Mouse (Mus musculus) ES-E14 (cell line): ENCODE measurements around the gene Tnfrsf25. TPM values are rescaled to one million over a fixed set of nuclear protein-coding genes. Genes with fewer than 3 reads are reported as not detected.

Experiments used
- DNase-seq: peaks from one replicate; pipeline ENCODE4 v3.0.0-alpha.2; 2013; ENCODE audit warnings: low read depth, low spot score
- H3K27ac ChIP-seq: 2 replicates; pipeline ENCODE4 v1.5.1; 2012; ENCODE audit warnings: low read depth, mild to moderate bottlenecking, low read length, moderate library complexity, mixed read lengths; ENCODE audit not compliant: poor library complexity, insufficient read depth, severe bottlenecking
- H3K36me3 ChIP-seq: 2 replicates; pipeline ENCODE4 v1.6.1; 2012; ENCODE audit warnings: mild to moderate bottlenecking, low read length, moderate library complexity, mixed read lengths; ENCODE audit not compliant: control insufficient read depth, poor library complexity, insufficient read depth, severe bottlenecking
- H3K4me1 ChIP-seq, 2 experiments: fragments of 150-350 bp in 1 of 2; sonication (generic) in 1 of 2; 2 replicates each; pipeline ENCODE4 v1.6.1; 2012; ENCODE audit warnings: low read length in 2 of 2, mild to moderate bottlenecking in 1 of 2, mixed read lengths in 1 of 2; ENCODE audit not compliant: control insufficient read depth in 2 of 2, insufficient read depth in 2 of 2, poor library complexity in 1 of 2
- H3K4me3 ChIP-seq, 2 experiments: fragments of 150-350 bp in 1 of 2; sonication (generic) in 1 of 2; 2 replicates each; pipeline ENCODE4 v1.5.1; 2012; ENCODE audit warnings: low read length in 2 of 2, low read depth in 1 of 2, mild to moderate bottlenecking in 1 of 2, mixed read lengths in 1 of 2; ENCODE audit not compliant: insufficient read depth in 1 of 2, poor library complexity in 1 of 2, severe bottlenecking in 1 of 2
- H3K9ac ChIP-seq: 2 replicates; pipeline ENCODE4 v1.6.1; 2012; ENCODE audit warnings: low read depth, mild to moderate bottlenecking, low read length, mixed read lengths; ENCODE audit not compliant: poor library complexity, insufficient read depth, severe bottlenecking
- H3K9me3 ChIP-seq: fragments of 150-350 bp; sonication (generic); 2 replicates; pipeline ENCODE4 v1.6.1; 2012; ENCODE audit warnings: low read depth, mild to moderate bottlenecking, low read length; ENCODE audit not compliant: control insufficient read depth, insufficient read depth
- CHD2 ChIP-seq: IDR thresholded peaks from 2 replicates; pipeline ENCODE4 v1.6.1; 2014; ENCODE audit warnings: mild to moderate bottlenecking, low read depth, low read length, inconsistent platforms
- HCFC1 ChIP-seq: IDR thresholded peaks from 2 replicates; pipeline ENCODE4 v1.6.1; 2012; ENCODE audit warnings: low read length, inconsistent platforms, borderline replicate concordance; ENCODE audit not compliant: insufficient read depth
- MAFK ChIP-seq: IDR thresholded peaks from 2 replicates; pipeline ENCODE4 v1.6.1; 2014; ENCODE audit warnings: mild to moderate bottlenecking, low read depth, low read length, inconsistent platforms; ENCODE audit not compliant: insufficient read depth
- ZC3H11A ChIP-seq: IDR thresholded peaks from 2 replicates; pipeline ENCODE4 v1.6.1; 2012; ENCODE audit warnings: low read depth, mild to moderate bottlenecking, inconsistent platforms, low read length, borderline replicate concordance
- ZNF384 ChIP-seq: IDR thresholded peaks from 2 replicates; pipeline ENCODE4 v1.6.1; 2012; ENCODE audit warnings: low read depth, low read length, inconsistent platforms
- in situ Hi-C, 2 experiments: fragments of 600-800 bp; cut with MboI; formaldehyde crosslinking; loops; one replicate each; pipeline ENCODE4 v1.15.1; 2025; ENCODE audit warnings: low sequenced_read_pairs in 2 of 2, inconsistent platforms in 1 of 2; ENCODE audit not compliant: unreplicated experiment in 2 of 2
- total RNA-seq: library from RNA; depleted of rRNA; stranded (reverse); fragments of 300-350 nt; gene quantifications from 2 replicates; pipeline ENCODE4 v1.2.3, GENCODE M21; 2012

Gene Tnfrsf25
- total RNA-seq, 1 experiment = 3.8 TPM

DNA sequence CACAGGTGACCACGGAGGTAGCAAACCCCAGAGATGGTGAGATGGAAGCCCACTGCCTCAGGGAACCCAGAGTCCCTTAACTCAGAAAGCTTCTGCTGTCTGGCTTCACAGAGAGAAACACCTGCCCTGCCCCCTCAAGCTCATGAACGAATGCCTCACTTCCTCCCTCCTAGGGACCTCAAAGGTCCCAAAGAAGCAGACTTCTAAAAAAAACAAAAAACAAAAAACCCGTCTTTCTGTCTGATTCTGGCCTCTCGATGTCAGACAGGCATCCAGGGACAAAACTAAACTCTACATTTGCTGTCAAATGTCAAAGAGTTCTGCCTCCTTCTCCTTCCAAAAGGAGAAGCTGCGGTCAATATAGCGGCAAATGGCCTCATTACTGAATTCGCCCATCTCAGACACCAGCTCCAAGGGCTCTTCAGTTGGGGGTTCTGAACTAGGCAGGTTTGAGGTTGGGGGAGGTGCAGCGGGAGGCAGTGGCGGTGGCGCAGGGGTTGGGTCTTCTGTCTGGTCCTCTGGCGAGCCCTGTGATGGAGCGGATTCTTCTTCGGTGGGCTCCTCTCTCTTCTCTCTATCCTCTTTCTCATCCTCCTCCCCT lies 8.7 kb downstream of the Tnfrsf25 start:
- Histone ChIP-seq H3K36me3 (no peaks in the 10 kb centered on the region), H3K4me1 (peaks cover 2 to 19% of the 10 kb centered on the region in 2 experiments; a peak in 3 of 4 replicates), H3K27ac (no peak overlapping the region), H3K4me3 (no peak overlapping the region), H3K9me3 (no peaks in the 10 kb centered on the region), H3K9ac (no peak overlapping the region)
- TF ChIP-seq ZC3H11A (no peak), ZNF384 (no peak), MAFK (no peak), HCFC1 (no peak), CHD2 (no peak)
- in situ Hi-C loops = no loop called here
- DNase-seq = no peak

DNA sequence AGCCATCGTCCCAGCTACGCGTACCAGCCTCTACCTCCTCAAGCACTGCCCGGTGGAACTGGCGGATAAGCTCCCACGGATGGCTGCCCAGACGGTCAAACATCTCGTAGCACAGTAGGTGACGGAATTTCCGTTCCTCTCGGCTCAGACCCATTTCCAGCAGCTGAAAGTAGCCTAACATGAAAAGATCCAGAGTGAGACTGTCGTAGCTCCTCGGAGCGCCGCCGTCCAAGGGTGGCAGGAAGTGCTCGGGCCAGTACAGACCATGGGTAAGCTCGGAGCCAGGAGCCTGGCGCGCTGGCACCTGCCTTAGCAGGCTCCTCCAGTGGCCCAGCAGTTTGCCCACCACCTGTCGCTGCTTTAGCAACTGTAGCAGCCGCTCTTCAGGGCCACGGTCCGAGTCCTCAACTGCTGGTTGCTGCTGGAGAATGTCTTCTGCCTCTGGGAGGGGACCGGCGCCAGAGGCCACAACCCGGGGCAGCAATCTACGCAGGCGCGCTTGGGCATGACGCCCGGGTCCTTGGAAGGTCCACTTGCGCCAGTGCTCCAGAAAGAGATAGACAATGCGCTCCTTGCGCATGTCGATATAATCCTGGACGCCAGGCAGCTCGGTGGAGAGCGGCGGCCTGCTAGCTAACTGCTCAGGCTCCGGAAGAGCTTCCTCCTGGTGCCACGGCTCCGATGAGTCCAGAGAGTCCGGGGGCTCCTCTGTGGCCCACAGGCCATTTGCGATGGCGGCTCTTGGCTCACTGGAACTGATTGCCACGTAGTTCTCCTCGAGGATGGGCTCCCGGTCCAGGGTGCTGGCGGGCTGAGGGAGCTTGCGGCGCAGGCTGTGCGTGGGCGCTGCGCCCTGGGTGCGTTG lies 9.7 kb downstream of the Tnfrsf25 start:
- no peaks in the 10 kb centered on the region for H3K36me3 ChIP-seq
- no peak overlapping the region for H3K27ac ChIP-seq
- peak overlapping the region; percentile 17; the same call in 1 of the 2 replicates for H3K9ac ChIP-seq
- no peak for DNase-seq
- H3K4me1 ChIP-seq = peaks cover 2 to 18% of the 10 kb centered on the region in 2 experiments; a peak in 3 of 4 replicates
- peak overlapping the region; percentile 22 to 51; a peak in 3 of 4 replicates for H3K4me3 ChIP-seq
- no peak for TF ChIP-seq CHD2
- no peak for TF ChIP-seq ZC3H11A
- TF ChIP-seq ZNF384 = no peak
- TF ChIP-seq HCFC1 = no peak
- no peak for TF ChIP-seq MAFK
- in situ Hi-C loops = no loop called here
- no peaks in the 10 kb centered on the region for H3K9me3 ChIP-seq

DNA sequence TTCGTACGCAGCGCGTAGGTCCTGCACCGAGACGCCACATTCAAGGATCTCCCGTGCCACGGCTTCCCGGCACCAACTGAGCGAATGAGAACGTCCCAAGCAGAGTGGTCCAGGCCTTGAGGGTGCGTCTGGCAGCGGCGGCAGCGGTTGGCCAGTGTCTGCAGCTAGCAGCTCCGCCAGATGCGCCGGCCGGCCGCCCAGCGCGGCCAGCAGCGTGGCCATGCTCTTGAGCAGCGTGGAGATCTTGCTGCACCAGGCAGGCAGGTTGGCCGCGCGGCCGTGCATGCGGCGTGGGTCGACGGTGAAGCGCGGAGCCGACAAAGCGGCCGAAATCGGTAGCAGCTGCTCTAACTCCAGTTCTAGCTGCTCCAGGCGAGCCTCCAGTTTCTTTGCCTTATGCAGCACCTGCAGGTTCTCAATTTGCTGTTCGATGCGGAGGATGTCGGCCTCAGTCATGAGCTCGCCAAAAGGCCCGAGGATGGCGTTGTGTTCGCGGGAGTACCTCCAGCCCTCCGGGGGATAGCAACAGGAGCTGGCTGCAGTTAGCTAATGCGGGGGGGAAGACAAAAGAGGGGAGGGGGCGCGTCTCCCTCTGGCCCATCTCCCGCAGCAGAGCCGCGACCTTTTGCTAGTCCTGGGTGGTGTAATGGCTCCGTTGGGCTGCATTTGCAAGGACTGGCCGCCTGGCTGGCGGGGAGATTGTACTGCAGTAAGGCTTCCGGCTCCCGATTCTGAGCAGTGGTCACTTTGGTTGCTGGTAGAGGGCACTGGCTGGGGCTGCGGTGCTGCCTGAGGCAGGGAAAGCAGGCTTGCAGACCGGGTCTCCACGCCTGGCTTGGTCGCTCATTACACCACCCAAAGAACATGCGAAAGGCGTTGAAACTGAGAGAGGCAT lies 10.5 kb downstream of the Tnfrsf25 start:
- in situ Hi-C loops = no loop called here
- Histone ChIP-seq H3K27ac (no peak overlapping the region), H3K9me3 (no peaks in the 10 kb centered on the region), H3K36me3 (no peaks in the 10 kb centered on the region), H3K4me3 (peak overlapping the region; percentile 22 to 51; a peak in 3 of 4 replicates), H3K9ac (0 out of 2 replicates have a peak overlapping the region, but pooled peaks have one; percentile 4), H3K4me1 (peaks cover 0 to 14% of the 10 kb centered on the region in 2 experiments; a peak in 2 of 4 replicates)
- DNase-seq = no peak
- no peak for TF ChIP-seq HCFC1
- TF ChIP-seq CHD2 = no peak
- TF ChIP-seq MAFK = no peak
- TF ChIP-seq ZNF384 = no peak
- TF ChIP-seq ZC3H11A = no peak

DNA sequence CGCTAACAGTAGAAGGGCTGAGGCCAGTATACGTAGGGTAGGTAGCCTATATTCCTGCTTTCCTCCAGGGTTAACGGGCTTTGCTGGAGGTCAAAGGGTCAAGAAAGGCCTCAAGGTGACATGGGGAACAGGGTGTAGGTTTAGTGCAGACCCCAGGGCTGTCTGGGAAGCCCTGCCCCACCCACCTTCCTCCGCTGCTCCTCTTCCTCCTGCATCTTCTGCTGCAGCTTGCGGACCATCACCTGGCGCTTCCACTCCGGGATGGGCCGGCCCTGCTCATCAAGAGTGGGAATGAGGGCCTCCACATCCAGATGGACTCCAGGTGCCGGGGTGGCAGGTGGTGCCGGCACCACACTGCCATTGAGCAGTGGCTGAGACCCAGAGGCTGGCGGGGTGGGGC lies 12.2 kb downstream of the Tnfrsf25 start:
- Histone ChIP-seq H3K9ac (no peak overlapping the region), H3K4me1 (peaks cover 0 to 18% of the 10 kb centered on the region in 2 experiments; a peak in 2 of 4 replicates), H3K27ac (no peak overlapping the region), H3K9me3 (no peaks in the 10 kb centered on the region), H3K36me3 (no peaks in the 10 kb centered on the region), H3K4me3 (no peak overlapping the region)
- no peak for TF ChIP-seq ZNF384
- TF ChIP-seq ZC3H11A = no peak
- TF ChIP-seq MAFK = no peak
- no peak for TF ChIP-seq HCFC1
- TF ChIP-seq CHD2 = no peak
- no peak for DNase-seq
- in situ Hi-C loops = no loop called here
